ENCODE assay signal across 32 mouse cellular contexts in the genomic region with DNA sequence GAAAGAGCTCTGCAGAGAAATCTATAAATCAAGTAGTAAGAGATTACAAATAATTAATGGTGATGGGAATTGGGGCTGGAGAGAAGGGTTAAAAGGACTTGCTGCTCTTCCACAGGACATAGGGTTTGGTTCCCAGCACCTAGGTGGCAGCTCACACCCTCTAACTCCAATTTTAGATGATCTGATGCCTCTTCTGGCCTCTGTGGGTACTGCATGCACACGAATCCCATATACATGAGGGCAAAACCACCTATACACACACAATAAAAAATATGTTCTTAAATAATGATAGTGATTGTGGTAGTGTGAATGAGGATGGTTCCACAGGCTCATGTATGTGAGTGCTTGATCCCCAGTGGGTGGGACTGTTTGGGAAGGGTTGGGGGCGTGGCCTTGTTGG.
DNase-seq lines count a peak whose midpoint lies in the region; ATAC-seq and TF ChIP-seq lines count a peak whose summit lies in the region.
"Had no signal": no experiment of that assay in that cellular context is flagged by ENCODE, and none has a peak within 500 bp of the region (broad histone marks: within the 10 kb centered on the region; RNA-seq: fewer than 3 reads in every experiment).

No protein-coding gene starts in this region.

- H3K9ac ChIP-seq in kidney, postnatal 0 days (ENCODE audit: low read depth, low read length): no peak overlapping the region
- H3K9ac ChIP-seq in kidney, embryonic 15.5 days: no peak overlapping the region
- H3K9ac ChIP-seq in lung, postnatal 0 days (replicated peaks; ENCODE audit: low read depth): no peak overlapping the region
- no peak overlapping the region for H3K9ac ChIP-seq in MEL (ENCODE audit: control insufficient read depth, low read depth, low read length, poor library complexity, severe bottlenecking)
- H3K9ac ChIP-seq in stomach, postnatal 0 days (ENCODE audit: low read length): no peak overlapping the region
- H3K9ac ChIP-seq: forebrain, embryonic 13.5 days; heart, embryonic 12.5 days; hindbrain, embryonic 15.5 days; intestine, embryonic 15.5 days; limb, embryonic 12.5 days; liver, embryonic 12.5 days; lung, embryonic 15.5 days; midbrain, embryonic 13.5 days had no signal

- TF ChIP-seq POLR2A in lung, adult 2 months (IDR thresholded peaks at IDR 0.05; ENCODE audit: borderline replicate concordance, extremely low read depth, low read depth, low read length): no peak
- no peak for TF ChIP-seq POLR2A in MEL (IDR thresholded peaks at IDR 0.05; ENCODE audit: control insufficient read depth in 1 of 2, insufficient read depth in 1 of 2, low read depth in 1 of 2, low read length in 2 of 2, poor library complexity in 1 of 2)

- no peak for TF ChIP-seq RAD21 in MEL (IDR thresholded peaks at IDR 0.05; ENCODE audit: low read depth, low read length)

- no peak for DNase-seq in kidney, postnatal 0 days (ENCODE audit: low spot score)
- no peak for DNase-seq in lung, postnatal 0 days (ENCODE audit: low spot score)
- DNase-seq in lung, adult 2 months: no peak
- DNase-seq in MEL (ENCODE audit: low read depth, low spot score) (peak; percentile 51), adipocyte (ENCODE audit: low spot score) (no peak)
- no peak for DNase-seq in stomach, postnatal 0 days (ENCODE audit: low spot score)
- DNase-seq in cerebellum, postnatal 10 days: no peak
- DNase-seq: adrenal gland, adult 8-10 months; cerebellum, adult 8-10 months; cerebellum, postnatal 36 days; gastrocnemius, postnatal 14 days; heart, adult 18-20 months; kidney, adult 2 months; kidney, postnatal 10 days; layer of hippocampus, adult 9-11 months; lung, postnatal 36 days; right cerebral cortex, postnatal 25 days; spleen, adult 18-20 months; thymus, adult 18-20 months; thymus, postnatal 25 days had no signal

- WGBS in kidney, postnatal 0 days: 85% methylated on average over 2 of the region's 2 CpGs
- WGBS in kidney, embryonic 15.5 days: 91% methylated on average over 2 of the region's 2 CpGs
- WGBS in lung, postnatal 0 days: 90% methylated on average over 2 of the region's 2 CpGs
- 89% methylated on average over 2 of the region's 2 CpGs for WGBS in lung, adult 2 months
- 81% methylated on average over 2 of the region's 2 CpGs for WGBS in stomach, postnatal 0 days

- TF ChIP-seq EP300 in lung, postnatal 0 days (IDR thresholded peaks at IDR 0.05): no peak
- no peak for TF ChIP-seq EP300 in MEL (IDR thresholded peaks at IDR 0.05; ENCODE audit: low read depth in 1 of 2, low read length in 2 of 2)
- TF ChIP-seq EP300 in stomach, postnatal 0 days (optimal IDR thresholded peaks at IDR 0.05): no peak

- 0 out of 2 replicates have a peak, but pooled peaks cover 4% of the 10 kb centered on the region for H3K9me3 ChIP-seq in kidney, postnatal 0 days (replicated peaks; ENCODE audit: low read length)
- 0 out of 2 replicates have a peak, but pooled peaks cover 6% of the 10 kb centered on the region for H3K9me3 ChIP-seq in kidney, embryonic 15.5 days (replicated peaks)
- H3K9me3 ChIP-seq in lung, postnatal 0 days (ENCODE audit: low read length): no peaks in the 10 kb centered on the region
- H3K9me3 ChIP-seq in MEL (replicated peaks; ENCODE audit: insufficient read depth, low read length): no peaks in the 10 kb centered on the region
- H3K9me3 ChIP-seq in stomach, postnatal 0 days (ENCODE audit: control insufficient read depth, low read length): no peaks in the 10 kb centered on the region
- H3K9me3 ChIP-seq: hindbrain, embryonic 15.5 days; intestine, embryonic 15.5 days; liver, embryonic 12.5 days; lung, embryonic 15.5 days had no signal

- no peak overlapping the region for H3K4me2 ChIP-seq in kidney, postnatal 0 days (ENCODE audit: low read length)
- no peak overlapping the region for H3K4me2 ChIP-seq in kidney, embryonic 15.5 days
- H3K4me2 ChIP-seq in lung, postnatal 0 days (replicated peaks; ENCODE audit: low read depth, low read length): no peak overlapping the region
- no peak overlapping the region for H3K4me2 ChIP-seq in stomach, postnatal 0 days (replicated peaks; ENCODE audit: low read depth)
- H3K4me2 ChIP-seq: forebrain, embryonic 13.5 days; heart, embryonic 12.5 days; hindbrain, embryonic 15.5 days; intestine, embryonic 15.5 days; limb, embryonic 12.5 days; liver, embryonic 12.5 days; lung, embryonic 15.5 days; midbrain, embryonic 13.5 days had no signal

- no peak overlapping the region for H3K4me3 ChIP-seq in kidney, postnatal 0 days (replicated peaks; ENCODE audit: low read depth, low read length)
- H3K4me3 ChIP-seq in kidney, embryonic 15.5 days (replicated peaks): no peak overlapping the region
- H3K4me3 ChIP-seq in lung, postnatal 0 days (ENCODE audit: low read depth, low read length): no peak overlapping the region
- no peak overlapping the region for H3K4me3 ChIP-seq in lung, adult 2 months (replicated peaks; ENCODE audit: extremely low read depth, low read depth, low read length)
- H3K4me3 ChIP-seq in MEL (ENCODE audit: control insufficient read depth in 1 of 2, insufficient read depth in 1 of 2, low read depth in 2 of 2, low read length in 2 of 2): no peak overlapping the region
- no peak overlapping the region for H3K4me3 ChIP-seq in stomach, postnatal 0 days (ENCODE audit: low read depth, low read length)
- H3K4me3 ChIP-seq: forebrain, embryonic 13.5 days; heart, embryonic 12.5 days; hindbrain, embryonic 15.5 days; intestine, embryonic 15.5 days; left cerebral cortex, adult 2 months; limb, embryonic 12.5 days; liver, embryonic 12.5 days; lung, embryonic 15.5 days; megakaryocyte, embryonic 14.5 days; midbrain, embryonic 13.5 days had no signal

- H3K27me3 ChIP-seq in kidney, postnatal 0 days (ENCODE audit: insufficient read depth, low read length): no peaks in the 10 kb centered on the region
- H3K27me3 ChIP-seq in kidney, embryonic 15.5 days: no peaks in the 10 kb centered on the region
- no peaks in the 10 kb centered on the region for H3K27me3 ChIP-seq in lung, postnatal 0 days (replicated peaks; ENCODE audit: insufficient read depth, low read length)
- H3K27me3 ChIP-seq in MEL (ENCODE audit: control insufficient read depth in 1 of 2, insufficient read depth in 2 of 2, low read length in 2 of 2): peaks cover 0 to 5% of the 10 kb centered on the region in 2 experiments; a peak in 2 of 4 replicates
- no peaks in the 10 kb centered on the region for H3K27me3 ChIP-seq in stomach, postnatal 0 days (ENCODE audit: control insufficient read depth, insufficient read depth, low read length)
- H3K27me3 ChIP-seq: forebrain, embryonic 13.5 days; heart, embryonic 12.5 days; hindbrain, embryonic 15.5 days; intestine, embryonic 15.5 days; lung, embryonic 15.5 days; midbrain, embryonic 13.5 days; Patski had no signal

- no peaks in the 10 kb centered on the region for H3K79me2 ChIP-seq in MEL (ENCODE audit: control insufficient read depth, insufficient read depth, low read length, poor library complexity)

- no peaks in the 10 kb centered on the region for H3K4me1 ChIP-seq in kidney, postnatal 0 days (replicated peaks; ENCODE audit: insufficient read depth, low read length)
- no peaks in the 10 kb centered on the region for H3K4me1 ChIP-seq in kidney, embryonic 15.5 days
- no peaks in the 10 kb centered on the region for H3K4me1 ChIP-seq in lung, postnatal 0 days (ENCODE audit: insufficient read depth, low read depth, low read length)
- no peaks in the 10 kb centered on the region for H3K4me1 ChIP-seq in lung, adult 2 months (ENCODE audit: control insufficient read depth, insufficient read depth, low read length)
- no peaks in the 10 kb centered on the region for H3K4me1 ChIP-seq in MEL (ENCODE audit: control insufficient read depth in 1 of 2, insufficient read depth in 2 of 2, low read length in 2 of 2)
- H3K4me1 ChIP-seq in stomach, postnatal 0 days (replicated peaks; ENCODE audit: control insufficient read depth, insufficient read depth): no peaks in the 10 kb centered on the region
- H3K4me1 ChIP-seq: forebrain, embryonic 13.5 days; heart, embryonic 12.5 days; hindbrain, embryonic 15.5 days; intestine, embryonic 15.5 days; limb, embryonic 12.5 days; liver, embryonic 12.5 days; lung, embryonic 15.5 days; midbrain, embryonic 13.5 days had no signal

- ATAC-seq in kidney, postnatal 0 days (replicated peaks; ENCODE audit: low FRiP score, low read depth): no peak
- ATAC-seq in kidney, embryonic 15.5 days (replicated peaks; ENCODE audit: low FRiP score): no peak
- ATAC-seq in lung, postnatal 0 days: no peak
- no peak for ATAC-seq in stomach, postnatal 0 days (ENCODE audit: low FRiP score, low TSS enrichment)
- ATAC-seq: forebrain, embryonic 13.5 days; intestine, embryonic 15.5 days; liver, embryonic 12.5 days; midbrain, embryonic 13.5 days; Patski had no signal

- 0 out of 2 replicates have a peak, but pooled peaks have one; percentile 7 for TF ChIP-seq CTCF in kidney, postnatal 0 days (IDR thresholded peaks at IDR 0.05; ENCODE audit: low read depth)
- 0 out of 2 replicates have a peak, but pooled peaks have one; percentile 21 for TF ChIP-seq CTCF in lung, postnatal 0 days (IDR thresholded peaks at IDR 0.05)
- no peak for TF ChIP-seq CTCF in lung, adult 2 months (IDR thresholded peaks at IDR 0.05; ENCODE audit: insufficient read depth, low read length)
- TF ChIP-seq CTCF in MEL (IDR thresholded peaks at IDR 0.05 in 2 of 3, conservative IDR thresholded peaks at IDR 0.05 in 1 of 3; ENCODE audit: control insufficient read depth in 1 of 3, insufficient read depth in 1 of 3, low read depth in 2 of 3, low read length in 3 of 3, poor library complexity in 1 of 3, severe bottlenecking in 1 of 3): peak; percentile 26 to 59 (median 49); a peak in 4 of 6 replicates
- TF ChIP-seq CTCF in stomach, postnatal 0 days (IDR thresholded peaks at IDR 0.05; ENCODE audit: low read depth): peak; percentile 19; the same call in 1 of the 2 replicates

- H3K36me3 ChIP-seq in kidney, postnatal 0 days (ENCODE audit: insufficient read depth, low read length): no peaks in the 10 kb centered on the region
- H3K36me3 ChIP-seq in kidney, embryonic 15.5 days: no peaks in the 10 kb centered on the region
- H3K36me3 ChIP-seq in lung, postnatal 0 days (ENCODE audit: insufficient read depth, low read length): no peaks in the 10 kb centered on the region
- H3K36me3 ChIP-seq in MEL (ENCODE audit: control insufficient read depth in 1 of 2, insufficient read depth in 2 of 2, low read length in 2 of 2): no peaks in the 10 kb centered on the region
- H3K36me3 ChIP-seq in stomach, postnatal 0 days (ENCODE audit: control insufficient read depth, insufficient read depth, low read length): no peaks in the 10 kb centered on the region
- H3K36me3 ChIP-seq: heart, embryonic 12.5 days; hindbrain, embryonic 15.5 days; intestine, embryonic 15.5 days; limb, embryonic 12.5 days; liver, embryonic 12.5 days; lung, embryonic 15.5 days; midbrain, embryonic 13.5 days had no signal

- H3K27ac ChIP-seq in kidney, postnatal 0 days: no peak overlapping the region
- H3K27ac ChIP-seq in kidney, embryonic 15.5 days: no peak overlapping the region
- no peak overlapping the region for H3K27ac ChIP-seq in lung, postnatal 0 days (ENCODE audit: low read length)
- no peak overlapping the region for H3K27ac ChIP-seq in MEL (ENCODE audit: control insufficient read depth, low read depth, low read length)
- H3K27ac ChIP-seq in stomach, postnatal 0 days (replicated peaks): no peak overlapping the region
- H3K27ac ChIP-seq: forebrain, embryonic 13.5 days; hindbrain, embryonic 15.5 days; intestine, embryonic 15.5 days; left cerebral cortex, adult 2 months; limb, embryonic 12.5 days; liver, embryonic 12.5 days; lung, embryonic 15.5 days; midbrain, embryonic 13.5 days had no signal
